Mouse (Mus musculus) cerebral cortex, adult 2 months (tissue): ENCODE measurements around the gene Slc25a45.

Experiments
- WGBS: fragments of 180-500 bp; shearing (Covaris S2); methylation state at CpG from one replicate; pipeline ENCODE4 v1.1.7; 2018; 5-methylcytosine and 5-hydroxymethylcytosine counted together

Gene Slc25a45

GRCm38 (mm10) chr19:5840086-5840889 lies 37.3 kb upstream of the Slc25a45 start:
- 70% methylated on average over 18 of the region's 18 CpGs for WGBS

GRCm38 (mm10) chr19:5840890-5841388 lies 36.7 kb upstream of the Slc25a45 start:
- WGBS: 76% methylated on average over 9 of the region's 9 CpGs

GRCm38 (mm10) chr19:5841389-5841946 lies 36.1 kb upstream of the Slc25a45 start:
- WGBS: 40% methylated on average over 4 of the region's 4 CpGs

- 56% methylated on average over 5 of the region's 5 CpGs for WGBS
Measured at GRCm38 (mm10) chr19:5841999-5842784, 35.4 kb upstream of the Slc25a45 start.

GRCm38 (mm10) chr19:5842785-5843730 lies 34.5 kb upstream of the Slc25a45 start:
- WGBS: 42% methylated on average over 9 of the region's 9 CpGs

- WGBS: 60% methylated on average over 30 of the region's 30 CpGs
Measured at GRCm38 (mm10) chr19:5843781-5844691, 33.6 kb upstream of the Slc25a45 start.

GRCm38 (mm10) chr19:5844831-5845318 lies 32.7 kb upstream of the Slc25a45 start:
- WGBS: 62% methylated on average over 12 of the region's 12 CpGs

- 2% methylated on average over 45 of the region's 45 CpGs for WGBS
Measured at GRCm38 (mm10) chr19:5845319-5846135, 32.1 kb upstream of the Slc25a45 start.

- WGBS: under 1% methylated on average over 7 of the region's 7 CpGs
Measured at GRCm38 (mm10) chr19:5846154-5846553, 31.5 kb upstream of the Slc25a45 start.

- WGBS: 1% methylated on average over 16 of the region's 16 CpGs
Measured at GRCm38 (mm10) chr19:5846557-5847305, 30.9 kb upstream of the Slc25a45 start.

GRCm38 (mm10) chr19:5847306-5847796 lies 30.3 kb upstream of the Slc25a45 start:
- 24% methylated on average over 4 of the region's 4 CpGs for WGBS

- 16% methylated on average over 14 of the region's 14 CpGs for WGBS
Measured at GRCm38 (mm10) chr19:5848032-5848825, 29.4 kb upstream of the Slc25a45 start.

GRCm38 (mm10) chr19:5848826-5849672 lies 28.6 kb upstream of the Slc25a45 start:
- WGBS: 34% methylated on average over 13 of the region's 13 CpGs

- WGBS: 23% methylated on average over 11 of the region's 11 CpGs
Measured at GRCm38 (mm10) chr19:5849843-5850527, 27.6 kb upstream of the Slc25a45 start.

GRCm38 (mm10) chr19:5850860-5851259 lies 26.7 kb upstream of the Slc25a45 start:
- 79% methylated on average over 3 of the region's 3 CpGs for WGBS

- 66% methylated on average over 5 of the region's 5 CpGs for WGBS
Measured at GRCm38 (mm10) chr19:5851481-5851971, 26.1 kb upstream of the Slc25a45 start.
